Mouse (Mus musculus): ENCODE data around the gene Ccdc121.

GRCm38 (mm10) chr1:181476141-181476540, 35.1 kb downstream of the Ccdc121 start:
- no peak for TF ChIP-seq GATA1 (IDR thresholded peaks at IDR 0.05; ENCODE audit: borderline replicate concordance, low read length)
- TF ChIP-seq FLI1 (IDR thresholded peaks at IDR 0.05; ENCODE audit: low read length), result no peak

Data from megakaryocyte, embryonic 14.5 days (primary cell).